Mouse (Mus musculus) embryonic fibroblast, embryonic 13.5 days (primary cell): ENCODE results near the gene Acap3. TPM values are rescaled to one million over a fixed set of nuclear protein-coding genes. Genes with fewer than 3 reads are reported as not detected.
A peak's percentile ranks its signal among the peaks of the same experiment; 100 is the strongest.

Experiments
- H3K27ac ChIP-seq: 2 replicates; pipeline ENCODE4 v1.5.1; 2012; ENCODE audit warnings: low read length, control low read depth, inconsistent platforms; ENCODE audit not compliant: insufficient read depth
- H3K4me1 ChIP-seq: 2 replicates; pipeline ENCODE4 v1.6.1; 2011; ENCODE audit warnings: low read length; ENCODE audit not compliant: control insufficient read depth, insufficient read depth
- H3K4me3 ChIP-seq: 2 replicates; pipeline ENCODE4 v1.5.1; 2011; ENCODE audit warnings: mild to moderate bottlenecking, control low read depth, low read length; ENCODE audit not compliant: insufficient read depth
- CTCF ChIP-seq: IDR thresholded peaks from 2 replicates; pipeline ENCODE4 v1.5.1; 2011; ENCODE audit warnings: mild to moderate bottlenecking, control low read depth, low read length, moderate library complexity, borderline replicate concordance; ENCODE audit not compliant: insufficient read depth
- POLR2A ChIP-seq: IDR thresholded peaks from 2 replicates; pipeline ENCODE4 v1.6.1; 2011; ENCODE audit warnings: low read depth, mild to moderate bottlenecking, control low read depth, low read length, moderate library complexity
- polyA plus RNA-seq: library from polyadenylated mRNA; stranded (reverse); fragments of >200 nt; gene quantifications from 2 replicates; pipeline ENCODE4 v1.2.4, GENCODE M21; 2011; ENCODE audit warnings: low read depth; ENCODE audit not compliant: missing spikeins, insufficient read length

The Acap3 gene
- polyA plus RNA-seq, 1 experiment = 18.1 TPM

- no peak for TF ChIP-seq POLR2A
- no peak for TF ChIP-seq CTCF
- H3K4me3 ChIP-seq = no peak overlapping the region
Observed at GRCm38 (mm10) chr4:155871404-155871803, 20.2 kb upstream of the Acap3 start.

GRCm38 (mm10) chr4:155883587-155883986 lies 8.0 kb upstream of the Acap3 start:
- no peak overlapping the region for H3K27ac ChIP-seq
- H3K4me1 ChIP-seq = no peaks in the 10 kb centered on the region
- TF ChIP-seq POLR2A (no peak), CTCF (no peak)
- H3K4me3 ChIP-seq = no peak overlapping the region

More at GRCm38 (mm10) chr4:155871404-155871803, 20.2 kb upstream of the Acap3 start:
- 0 out of 2 replicates have a peak, but pooled peaks cover 2% of the 10 kb centered on the region for H3K4me1 ChIP-seq
- H3K27ac ChIP-seq = no peak overlapping the region

- TF ChIP-seq POLR2A = no peak
- TF ChIP-seq CTCF = no peak
- Histone ChIP-seq H3K4me3 (no peak overlapping the region), H3K27ac (no peak overlapping the region), H3K4me1 (no peaks in the 10 kb centered on the region)
Observed at GRCm38 (mm10) chr4:155886330-155886729, 5.3 kb upstream of the Acap3 start.

DNA sequence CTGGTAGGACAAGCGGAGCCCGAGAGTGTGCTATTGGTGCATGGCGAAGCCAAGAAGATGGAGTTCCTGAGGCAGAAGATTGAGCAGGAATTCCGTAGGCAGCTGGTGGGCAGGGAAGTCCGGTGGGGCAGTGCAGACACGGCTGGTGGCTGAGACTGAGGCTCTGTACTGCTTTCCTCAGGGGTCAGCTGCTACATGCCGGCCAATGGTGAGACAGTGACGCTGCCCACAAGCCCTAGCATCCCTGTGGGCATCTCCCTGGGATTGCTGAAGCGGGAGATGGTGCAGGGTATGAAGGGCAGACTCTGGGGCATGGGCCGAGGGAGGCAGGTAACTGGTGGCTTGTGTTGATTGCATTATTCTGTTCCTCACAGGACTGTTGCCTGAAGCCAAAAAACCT lies 3.9 kb upstream of the Acap3 start:
- Histone ChIP-seq H3K4me3 (no peak overlapping the region), H3K4me1 (no peaks in the 10 kb centered on the region), H3K27ac (no peak overlapping the region)
- no peak for TF ChIP-seq CTCF

GRCm38 (mm10) chr4:155888181-155888580 lies 3.4 kb upstream of the Acap3 start:
- Histone ChIP-seq H3K4me1 (peaks cover under 1% of the 10 kb centered on the region; the same call in 1 of the 2 replicates), H3K4me3 (no peak overlapping the region), H3K27ac (no peak overlapping the region)
- TF ChIP-seq POLR2A (no peak), CTCF (no peak)

- TF ChIP-seq CTCF = no peak
- TF ChIP-seq POLR2A = no peak
Observed at GRCm38 (mm10) chr4:155889316-155889715, 2.3 kb upstream of the Acap3 start.

DNA sequence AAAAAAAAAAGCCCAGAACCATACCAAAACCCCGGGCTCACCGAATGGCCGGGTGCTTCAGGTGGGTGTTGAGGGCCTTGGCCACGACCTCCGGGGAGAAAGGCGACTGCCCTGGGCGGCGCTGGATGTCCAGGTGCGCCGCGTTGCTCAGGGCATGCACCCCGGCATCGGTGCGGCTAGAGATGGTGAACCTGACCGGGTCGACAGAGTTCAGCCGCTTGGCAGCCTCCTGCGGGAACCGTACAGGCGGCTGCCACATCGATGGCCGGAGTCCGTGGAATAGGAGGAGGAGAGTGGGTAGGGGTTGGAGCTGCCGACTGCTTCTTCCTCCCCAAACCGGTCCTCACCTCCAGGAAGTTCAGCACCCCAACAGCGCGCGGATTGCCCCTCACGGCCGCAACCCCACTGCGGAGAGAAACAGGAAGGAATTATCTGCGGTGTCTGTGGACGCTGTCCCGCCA lies 581 bp upstream of the Acap3 start:
- TF ChIP-seq POLR2A (no peak), CTCF (no peak)
- peaks cover 7% of the 10 kb centered on the region; the same call in 1 of the 2 replicates for H3K4me1 ChIP-seq
- no peak overlapping the region for H3K27ac ChIP-seq
- peak overlapping the region; percentile 70 for H3K4me3 ChIP-seq

More at GRCm38 (mm10) chr4:155889316-155889715, 2.3 kb upstream of the Acap3 start:
- H3K4me3 ChIP-seq = no peak overlapping the region
- no peak overlapping the region for H3K27ac ChIP-seq
- H3K4me1 ChIP-seq = peaks cover 3% of the 10 kb centered on the region; the same call in 1 of the 2 replicates

- peak overlapping the region; percentile 70 for H3K4me3 ChIP-seq
- H3K4me1 ChIP-seq = peaks cover 7% of the 10 kb centered on the region; the same call in 1 of the 2 replicates
- TF ChIP-seq POLR2A = peak; percentile 71
- TF ChIP-seq CTCF = no peak
- peak overlapping the region; percentile 92 for H3K27ac ChIP-seq
Observed at GRCm38 (mm10) chr4:155892017-155892416, 395 bp downstream of the Acap3 start.

DNA sequence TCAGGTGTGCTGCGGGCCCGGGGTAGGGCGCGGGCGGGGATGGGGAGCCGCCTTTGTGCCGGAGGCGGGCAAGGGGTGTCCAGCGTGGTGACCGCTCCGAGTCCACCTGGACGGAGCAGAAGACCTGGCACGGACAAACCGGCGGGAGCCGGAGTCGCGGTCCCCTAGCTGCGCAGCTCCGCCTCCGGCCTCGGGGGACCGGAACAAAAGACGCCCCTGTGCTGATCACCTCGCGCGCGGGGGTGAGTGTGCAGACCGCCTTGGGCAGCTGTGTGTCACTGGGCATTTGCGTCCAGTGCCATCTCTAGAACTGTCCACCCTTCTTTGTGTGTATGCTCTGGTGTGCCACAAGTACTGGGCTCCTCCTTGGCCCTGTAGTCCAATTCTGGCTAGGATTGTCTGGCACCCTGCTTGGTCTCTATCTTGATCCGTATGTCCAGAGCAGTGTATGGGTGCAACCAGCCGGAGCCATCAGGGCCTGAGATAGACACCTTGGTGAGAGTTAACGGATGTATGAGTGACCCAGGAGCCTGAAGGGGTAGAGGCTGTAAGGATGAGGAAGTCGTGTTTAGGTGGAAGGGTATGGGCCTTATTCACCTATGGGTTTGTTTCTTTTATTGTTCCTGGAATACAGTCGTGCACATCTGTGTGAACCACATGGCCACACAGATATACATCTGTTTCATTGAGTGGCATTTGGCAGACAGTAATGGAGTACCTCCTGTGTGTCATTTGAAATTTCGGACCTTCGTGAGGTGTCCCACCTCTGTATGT lies 1.0 kb downstream of the Acap3 start:
- TF ChIP-seq CTCF = no peak
- TF ChIP-seq POLR2A = no peak
- Histone ChIP-seq H3K4me1 (peaks cover 7% of the 10 kb centered on the region; the same call in 1 of the 2 replicates), H3K27ac (peak overlapping the region; percentile 11; the same call in 1 of the 2 replicates), H3K4me3 (peak overlapping the region; percentile 70)

- TF ChIP-seq CTCF = no peak
- no peak for TF ChIP-seq POLR2A
- peaks cover 7% of the 10 kb centered on the region; the same call in 1 of the 2 replicates for H3K4me1 ChIP-seq
- H3K27ac ChIP-seq = no peak overlapping the region
- peak overlapping the region; percentile 70 for H3K4me3 ChIP-seq
Observed at GRCm38 (mm10) chr4:155893212-155893690, 1.6 kb downstream of the Acap3 start.
